Mouse (Mus musculus): ENCODE measurements around the gene Zfp978.

The Zfp978 gene

GRCm38 (mm10) chr4:147433874-147434273 is 72.8 kb downstream of the Zfp978 start:
- DNase-seq (ENCODE audit: low read depth in 1 of 2, low spot score in 2 of 2) = no peak
